Mouse (Mus musculus) regulatory T cell (primary cell): ENCODE data around the gene Abhd6.

Experiments used
- in situ Hi-C: fragments of 300-600 bp; cut with MboI, MseI; formaldehyde crosslinking; loops from one replicate; pipeline ENCODE4 v1.15.1; 2025; ENCODE audit warnings: high pct_unique_total_duplicates

The Abhd6 gene

DNA sequence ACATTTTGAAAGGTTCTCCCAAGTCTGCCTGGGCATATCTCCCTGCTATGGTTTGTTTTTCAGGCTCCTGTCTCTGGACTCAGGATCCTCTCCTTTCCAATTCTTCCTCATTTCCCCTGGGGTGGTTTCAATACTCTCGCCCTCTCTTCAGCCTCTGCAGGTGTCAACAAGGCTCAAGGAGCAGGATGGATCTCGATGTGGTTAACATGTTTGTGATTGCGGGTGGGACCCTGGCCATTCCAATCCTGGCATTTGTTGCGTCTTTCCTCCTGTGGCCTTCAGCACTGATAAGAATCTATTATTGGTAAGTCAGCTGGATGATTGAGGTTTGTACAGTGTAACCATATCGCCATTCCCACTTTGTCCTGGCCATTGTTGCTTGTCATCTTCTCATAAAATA lies 25.4 kb downstream of the Abhd6 start:
- in situ Hi-C loops: no loop called here

DNA sequence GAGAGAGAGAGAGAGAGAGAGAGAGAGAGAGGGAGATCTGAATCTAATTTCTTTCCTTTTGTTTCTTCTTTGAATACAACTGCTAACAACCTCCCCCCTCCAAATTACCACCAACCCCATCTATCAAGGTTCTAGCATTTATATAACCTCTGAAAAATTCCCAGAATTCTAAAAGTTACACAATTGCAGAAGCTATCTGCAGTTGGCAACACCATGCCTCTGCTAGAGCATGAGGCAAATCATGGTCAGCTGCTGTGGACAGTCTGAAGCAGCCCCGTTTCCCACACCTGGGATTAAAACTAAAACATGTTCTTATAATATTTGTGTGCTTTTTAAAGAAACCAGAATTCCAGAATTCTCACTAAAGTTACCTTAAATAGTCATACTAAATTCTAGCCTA lies 27.1 kb downstream of the Abhd6 start:
- in situ Hi-C loops: no loop called here

DNA sequence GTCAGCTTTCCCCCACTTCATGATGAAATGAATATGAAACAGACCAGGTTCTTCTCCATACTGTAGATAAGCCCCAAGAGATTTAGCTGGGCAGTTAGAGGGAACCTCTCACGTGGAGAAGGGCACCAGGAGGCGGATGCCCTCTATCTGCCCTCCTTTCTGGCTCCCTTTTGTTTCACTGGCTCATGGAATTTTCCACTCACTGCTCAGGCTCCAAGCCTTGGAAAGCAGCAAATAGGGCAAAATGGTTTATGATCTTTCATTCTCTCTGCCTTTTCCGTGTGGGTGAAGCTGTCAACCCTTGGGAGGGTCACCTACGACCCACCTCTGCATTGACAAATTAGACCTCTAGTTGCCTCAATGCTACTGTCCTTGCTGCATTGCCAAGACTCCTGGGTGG lies 27.8 kb downstream of the Abhd6 start:
- in situ Hi-C loops: no loop called here

DNA sequence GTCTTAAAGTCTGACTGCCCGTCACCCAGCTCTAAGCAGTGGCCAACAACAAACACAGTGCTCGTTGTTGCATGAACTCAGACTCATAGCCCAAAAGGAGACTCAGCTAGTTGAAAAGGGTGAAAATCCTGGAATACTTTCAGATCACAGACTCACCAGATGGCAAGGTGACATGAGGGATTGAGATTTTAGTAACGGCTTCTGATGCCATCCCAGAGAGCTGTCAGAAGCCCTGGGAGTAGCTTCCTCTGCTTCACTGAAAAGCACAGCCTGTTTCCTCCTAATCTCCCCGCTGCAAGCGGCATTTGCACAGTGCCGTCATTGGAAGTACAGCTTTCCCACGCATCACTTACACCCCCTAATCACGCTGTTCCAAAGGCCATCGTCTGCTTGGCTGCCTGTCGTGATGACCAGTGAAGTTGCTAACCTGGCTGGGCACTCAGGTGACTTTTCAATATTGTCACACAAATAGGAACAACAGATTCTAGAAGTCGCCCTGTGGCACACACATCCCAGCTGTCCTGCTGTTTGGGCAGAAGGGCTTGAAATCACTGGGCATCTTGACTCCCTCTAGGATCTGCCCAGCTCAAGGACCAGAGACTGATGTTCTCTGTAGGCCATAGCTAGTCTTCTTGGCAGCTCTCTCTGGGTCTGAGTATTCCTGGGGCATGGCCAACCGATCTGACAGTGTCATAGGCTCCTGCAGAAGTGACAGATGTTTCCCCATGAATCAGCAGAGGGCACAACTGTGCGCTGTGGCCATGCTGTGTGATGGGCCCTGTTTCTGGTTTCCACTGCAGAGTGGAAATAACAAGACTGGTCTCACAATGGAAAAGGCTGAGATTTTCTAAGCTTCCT lies 29.6 kb downstream of the Abhd6 start:
- in situ Hi-C loops: no loop called here

DNA sequence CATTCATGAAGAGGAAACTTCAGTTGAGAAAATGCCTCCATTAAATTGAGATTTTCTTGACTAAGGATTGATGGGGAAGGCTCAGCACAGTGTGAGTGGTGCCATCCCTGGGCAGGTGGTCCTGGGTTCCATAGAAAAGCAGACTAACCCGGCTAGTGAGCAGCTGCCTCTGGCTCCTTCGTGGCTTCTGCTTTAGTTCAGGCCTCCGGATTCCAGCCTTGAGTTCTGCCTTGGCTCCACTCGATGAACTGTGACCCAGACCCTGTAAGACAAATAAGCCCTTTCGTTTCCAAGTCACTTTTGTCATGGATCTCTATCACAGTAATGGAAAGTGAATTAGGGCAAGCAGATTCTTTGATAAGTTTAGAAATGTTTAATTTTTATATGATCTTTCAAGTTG lies 31.9 kb downstream of the Abhd6 start:
- in situ Hi-C loops: no loop called here

DNA sequence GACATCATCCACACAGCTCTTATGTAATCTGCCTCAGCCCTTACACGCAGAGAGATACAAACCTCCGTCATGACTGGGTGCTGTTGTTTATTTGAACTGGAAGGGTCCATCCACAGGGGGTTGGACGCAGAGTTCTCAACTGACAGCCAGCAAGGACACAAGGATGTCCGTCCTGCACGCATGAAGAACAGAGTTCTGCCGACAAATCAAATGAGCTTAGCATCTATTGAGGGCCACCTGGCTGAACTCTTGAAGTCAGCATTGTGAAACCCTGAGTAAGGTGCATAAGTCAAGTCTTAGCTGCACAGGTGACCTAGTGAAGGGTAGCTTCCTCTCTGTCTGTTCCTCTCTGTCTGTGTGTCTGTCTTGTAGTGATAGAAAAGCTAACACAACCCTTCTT lies 33.2 kb downstream of the Abhd6 start:
- in situ Hi-C loops: no loop called here

DNA sequence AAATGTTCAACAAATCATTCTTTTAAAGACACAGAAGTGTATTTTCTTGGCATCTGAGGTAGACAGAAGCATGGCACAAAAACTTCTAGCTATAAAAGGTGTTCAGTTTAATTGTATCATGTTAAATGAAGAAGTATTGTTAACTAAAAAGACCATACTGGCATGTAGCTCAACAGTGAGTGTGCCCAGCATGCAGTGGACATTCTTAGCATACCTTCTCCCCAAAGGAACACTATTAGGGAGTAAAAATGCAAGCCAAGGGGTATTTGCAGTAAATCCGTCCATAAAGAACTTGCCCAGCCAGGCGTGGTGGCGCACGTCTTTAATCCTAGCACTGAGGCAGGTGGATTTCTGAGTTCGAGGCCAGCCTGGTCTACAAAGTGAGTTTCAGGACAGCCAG lies 33.7 kb downstream of the Abhd6 start:
- in situ Hi-C loops: no loop called here

DNA sequence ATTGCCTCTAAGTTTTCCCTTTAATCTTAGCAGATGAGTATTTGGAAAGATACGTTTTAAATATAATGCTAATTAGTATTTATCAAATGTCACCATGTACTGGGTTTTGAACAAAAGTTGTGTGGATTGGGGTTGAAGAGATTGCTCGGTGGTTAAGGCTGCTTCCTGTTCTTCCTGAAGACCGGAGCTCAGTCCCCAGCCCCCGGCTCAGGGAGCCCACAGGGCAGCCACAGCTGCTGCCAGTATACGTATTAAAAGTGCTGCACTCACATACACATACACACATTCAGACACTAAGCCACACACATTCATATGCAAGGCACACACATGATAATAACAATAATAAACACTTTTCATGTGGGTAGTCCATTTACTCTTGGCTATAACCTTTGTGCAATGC lies 35.4 kb downstream of the Abhd6 start:
- in situ Hi-C loops: no loop called here

DNA sequence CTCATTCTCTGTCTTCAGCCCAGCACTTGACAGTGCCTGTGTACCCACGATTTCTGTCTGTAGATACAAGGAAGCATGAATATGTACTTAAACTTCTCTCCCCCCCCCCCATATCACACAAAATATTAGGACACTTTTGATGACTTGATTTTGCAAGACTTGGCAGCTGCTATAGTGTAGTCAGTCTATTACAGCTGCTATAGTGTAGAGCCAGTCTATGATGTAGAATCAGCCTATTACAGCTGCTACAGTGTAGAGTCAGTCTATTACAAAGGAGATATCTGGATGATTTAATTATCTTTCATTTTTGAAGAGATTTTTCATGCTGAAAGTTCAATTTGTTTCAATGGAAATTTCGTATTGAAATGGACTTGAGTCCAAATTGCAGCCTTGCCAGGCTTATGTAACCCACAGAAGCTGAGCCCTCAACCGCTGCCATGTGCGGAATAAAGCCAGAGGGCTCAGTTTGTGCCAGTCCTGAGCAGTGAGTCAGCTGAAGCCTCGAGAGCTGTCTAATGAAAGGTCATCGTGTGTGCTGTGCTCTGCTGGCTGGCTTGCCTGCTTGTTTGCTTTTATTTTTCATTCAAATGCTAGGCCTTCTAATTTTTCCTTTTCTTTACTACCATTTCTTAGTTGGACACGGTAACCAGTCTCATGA lies 36.2 kb downstream of the Abhd6 start:
- in situ Hi-C loops: no loop called here

DNA sequence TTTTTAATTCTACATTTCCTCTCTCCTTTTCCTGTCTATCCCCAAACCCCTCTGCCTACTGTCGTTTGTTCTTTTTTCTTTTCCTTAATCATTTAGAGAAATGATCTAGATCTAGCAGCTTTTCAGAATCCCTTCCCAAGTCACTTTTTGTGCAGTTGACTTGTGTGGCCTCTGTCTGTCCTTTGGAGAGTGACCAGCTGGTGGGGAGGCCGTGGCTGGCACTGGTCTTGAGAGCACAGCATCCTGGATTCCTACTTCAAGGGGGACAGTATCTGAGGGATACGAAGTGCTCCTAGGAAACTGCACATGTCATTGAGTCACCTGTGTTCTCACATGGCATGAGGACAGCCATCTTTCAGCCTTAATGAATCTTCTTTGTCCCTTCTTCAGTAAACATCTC lies 37.5 kb downstream of the Abhd6 start:
- in situ Hi-C loops: loop anchor here (5.0 kb wide), 1 partner anchor 37 kb away; no protein-coding TSS in a partner anchor

DNA sequence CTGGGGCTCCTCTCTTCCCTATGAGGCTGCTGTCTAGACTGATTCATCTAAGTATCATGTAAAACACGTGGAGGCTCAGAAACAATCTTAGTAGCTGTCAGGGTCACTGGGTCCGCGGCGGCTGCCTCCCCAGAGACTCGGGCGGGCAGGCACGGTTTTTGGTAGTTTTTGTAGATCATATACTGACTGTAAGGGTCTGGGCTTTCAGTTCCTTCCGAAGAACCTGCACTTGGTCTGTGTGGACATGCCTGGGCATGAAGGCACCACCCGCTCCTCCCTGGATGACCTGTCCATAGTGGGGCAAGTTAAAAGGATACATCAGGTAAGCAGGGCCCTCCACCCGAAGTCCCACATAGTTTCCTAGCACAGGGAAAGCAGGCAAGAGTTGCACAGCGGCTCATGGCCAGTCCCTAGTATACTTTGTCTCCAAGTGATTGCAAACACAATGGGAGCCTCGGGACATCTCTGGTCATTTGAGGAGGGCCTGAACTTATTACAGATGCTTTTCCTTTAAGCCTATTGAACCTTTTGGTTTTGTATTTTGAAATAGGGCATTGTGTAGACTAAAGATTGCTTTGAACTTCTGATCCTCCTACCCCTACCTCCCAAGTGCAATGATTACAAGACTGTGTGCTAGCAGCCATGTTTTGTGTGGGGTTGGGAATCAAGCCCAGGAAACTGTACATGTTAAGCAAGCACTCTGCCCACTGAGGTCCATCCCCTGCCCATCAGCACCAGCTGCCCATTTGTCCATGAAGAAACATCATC lies 38.4 kb downstream of the Abhd6 start:
- in situ Hi-C loops: loop anchor here (5.0 kb wide), 1 partner anchor 36 kb away; no protein-coding TSS in a partner anchor

DNA sequence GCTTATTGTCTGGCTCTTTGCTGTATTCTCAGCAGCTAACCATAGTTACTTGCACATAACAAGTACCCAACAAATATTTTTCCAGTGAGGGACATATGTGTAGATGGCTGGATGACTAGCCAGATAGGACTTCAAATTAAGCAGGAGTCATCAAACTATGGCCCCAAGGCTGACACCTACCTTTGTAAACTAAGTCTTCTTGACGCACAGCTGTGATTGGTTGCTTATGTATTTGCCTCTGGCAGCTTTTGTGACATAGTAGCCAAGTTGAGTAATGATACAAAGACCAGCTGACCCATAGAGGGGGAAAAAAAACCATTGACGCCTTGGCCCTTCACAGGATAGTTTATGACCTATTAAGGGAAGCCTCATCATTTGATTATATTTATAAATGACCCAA lies 39.4 kb downstream of the Abhd6 start:
- in situ Hi-C loops: loop anchor here (5.0 kb wide), 1 partner anchor 35 kb away; no protein-coding TSS in a partner anchor

DNA sequence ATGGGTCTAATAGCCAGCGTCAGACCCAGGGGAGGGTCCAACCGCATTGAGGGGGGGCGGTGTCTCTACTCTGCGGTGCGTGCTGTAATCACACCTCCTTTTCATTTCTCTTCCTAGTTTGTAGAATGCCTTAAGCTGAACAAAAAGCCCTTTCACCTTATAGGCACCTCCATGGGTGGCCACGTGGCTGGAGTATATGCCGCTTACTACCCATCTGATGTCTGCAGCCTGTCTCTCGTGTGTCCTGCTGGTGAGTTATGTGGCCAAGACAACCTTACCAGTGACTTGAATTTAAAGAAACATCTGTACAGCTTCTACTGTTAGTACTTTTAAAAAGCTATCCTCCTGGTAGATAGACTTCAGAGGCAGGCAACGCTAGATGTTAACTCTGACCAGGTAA lies 39.9 kb downstream of the Abhd6 start:
- in situ Hi-C loops: loop anchor here (5.0 kb wide), 1 partner anchor 35 kb away; no protein-coding TSS in a partner anchor

DNA sequence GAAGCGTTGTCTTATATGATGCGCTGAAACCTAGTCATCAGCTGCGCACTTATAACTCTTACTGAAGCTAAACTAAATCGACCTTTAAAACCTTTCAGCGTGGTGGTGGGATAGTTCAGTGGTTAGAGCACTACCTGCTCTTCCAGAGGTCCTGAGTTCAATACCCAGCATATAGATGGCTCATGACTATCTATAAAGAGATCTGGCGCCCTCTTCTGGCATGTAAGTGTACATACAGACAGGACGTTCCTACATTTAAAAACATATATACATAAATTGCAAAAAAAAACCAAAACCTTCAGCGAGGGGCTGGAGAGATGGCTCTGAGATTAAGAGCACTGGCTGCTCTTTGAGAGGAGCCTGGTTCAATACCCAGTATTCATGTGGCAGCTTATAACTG lies 41.6 kb downstream of the Abhd6 start:
- in situ Hi-C loops: loop anchor here (5.0 kb wide), 1 partner anchor 33 kb away; no protein-coding TSS in a partner anchor

DNA sequence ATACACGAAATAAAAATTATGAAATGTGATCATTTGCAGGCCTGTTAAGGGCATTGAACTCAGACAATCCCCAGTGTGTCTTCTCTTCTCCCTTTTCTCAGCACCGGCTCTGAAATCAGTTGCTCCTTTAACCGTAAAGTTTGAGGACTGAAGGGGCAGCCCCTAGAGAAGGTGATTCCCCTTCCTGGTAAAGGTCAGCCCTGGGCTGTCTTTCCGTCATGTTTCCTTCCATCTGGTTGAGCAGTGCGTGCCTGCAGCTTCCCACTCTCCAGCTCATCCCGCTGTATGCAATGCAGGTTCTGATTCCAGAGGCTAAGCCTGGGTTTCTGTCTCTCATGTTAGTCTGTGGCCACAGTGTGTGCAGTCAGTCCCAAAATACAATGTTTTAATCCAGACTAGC lies 42.1 kb downstream of the Abhd6 start:
- in situ Hi-C loops: loop anchor here (5.0 kb wide), 2 partner anchors 33 to 82 kb away; no protein-coding TSS in a partner anchor

DNA sequence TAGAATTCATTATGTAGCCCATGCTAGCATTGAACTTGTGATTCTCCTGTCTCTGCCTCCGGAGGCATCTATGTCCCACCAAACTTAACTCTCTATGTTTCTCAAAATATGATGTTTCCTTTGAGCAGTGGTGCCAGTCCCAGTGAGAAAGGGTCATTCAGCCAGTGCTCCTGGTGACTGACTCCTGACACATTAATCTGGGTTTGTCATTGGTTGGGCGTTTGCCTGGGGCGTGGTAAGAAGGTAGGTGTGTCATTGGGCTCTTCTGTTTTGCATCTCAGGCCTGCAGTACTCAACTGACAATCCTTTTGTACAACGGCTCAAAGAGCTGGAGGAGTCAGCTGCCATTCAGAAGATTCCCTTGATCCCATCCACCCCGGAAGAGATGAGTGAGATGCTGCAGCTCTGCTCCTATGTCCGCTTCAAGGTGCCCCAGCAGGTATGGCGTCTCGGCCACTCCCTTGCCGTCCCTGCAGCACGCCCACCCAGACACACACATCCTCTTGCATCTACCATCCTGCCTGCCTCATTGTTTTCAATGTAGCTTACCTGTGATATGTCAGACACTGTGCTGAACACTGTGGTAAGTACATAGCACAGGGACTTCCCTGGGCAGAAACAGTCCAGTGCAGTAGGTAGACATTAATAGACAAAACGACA lies 42.6 kb downstream of the Abhd6 start:
- in situ Hi-C loops: loop anchor here (5.0 kb wide), 1 partner anchor 83 kb away; no protein-coding TSS in a partner anchor

DNA sequence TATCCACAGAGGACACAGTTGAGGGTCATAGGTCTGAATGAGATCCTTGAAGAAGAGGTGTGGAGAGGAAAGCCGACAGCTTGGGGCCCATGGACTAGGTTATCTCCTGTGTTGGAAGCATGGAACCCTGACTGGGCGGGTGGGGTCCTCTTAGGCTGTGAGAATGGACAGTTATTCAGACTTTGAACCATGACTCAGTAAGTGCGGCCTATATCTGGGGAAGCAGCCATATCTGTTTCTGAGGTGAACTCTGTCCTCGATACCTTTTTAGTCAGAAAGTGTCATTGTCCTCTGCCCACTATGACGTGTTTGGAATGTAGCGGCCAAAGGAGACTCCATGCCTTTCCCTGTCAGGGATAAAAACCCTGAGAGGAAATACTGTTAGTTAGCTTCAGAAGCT lies 44.1 kb downstream of the Abhd6 start:
- in situ Hi-C loops: loop anchor here (5.0 kb wide), 1 partner anchor 85 kb away; no protein-coding TSS in a partner anchor

DNA sequence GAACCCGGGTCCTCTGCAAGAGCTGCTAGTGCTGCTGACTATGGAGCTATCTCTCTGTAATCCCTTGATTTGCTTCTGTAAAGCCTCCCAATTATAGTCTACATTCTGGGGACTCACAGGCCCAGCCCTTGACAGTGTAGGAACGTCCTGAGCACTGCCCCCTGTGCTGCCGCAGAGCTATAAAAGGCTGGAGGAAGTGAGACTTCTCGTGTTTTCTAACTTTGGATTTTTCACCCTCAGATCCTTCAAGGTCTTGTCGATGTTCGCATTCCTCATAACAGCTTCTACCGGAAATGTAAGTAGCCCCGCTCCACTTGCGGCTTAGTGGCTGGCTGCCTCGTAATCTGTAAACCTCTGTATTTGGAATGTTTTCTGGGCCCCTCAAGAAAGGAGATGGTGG lies 46.6 kb downstream of the Abhd6 start:
- in situ Hi-C loops: loop anchor here (5.0 kb wide), 1 partner anchor 87 kb away; no protein-coding TSS in a partner anchor

DNA sequence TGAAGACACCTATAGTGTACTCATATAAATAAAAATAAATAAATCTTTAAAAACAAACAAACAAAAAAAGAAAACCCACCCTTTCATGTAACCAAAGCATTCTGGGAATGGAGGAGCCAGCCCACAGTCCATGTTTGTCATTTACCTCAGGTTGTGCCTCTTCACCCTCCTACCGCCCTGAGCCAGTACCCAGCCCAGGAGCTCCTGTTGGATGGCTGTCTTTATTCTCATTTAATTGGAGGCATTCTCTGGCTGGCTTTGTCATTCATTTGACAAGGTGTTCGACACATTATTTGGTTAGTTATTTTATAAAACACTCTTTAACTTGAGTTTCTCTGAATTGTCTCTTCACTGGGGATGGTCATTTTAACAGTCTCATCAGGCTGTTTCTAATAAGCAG lies 49.2 kb downstream of the Abhd6 start:
- in situ Hi-C loops: no loop called here

DNA sequence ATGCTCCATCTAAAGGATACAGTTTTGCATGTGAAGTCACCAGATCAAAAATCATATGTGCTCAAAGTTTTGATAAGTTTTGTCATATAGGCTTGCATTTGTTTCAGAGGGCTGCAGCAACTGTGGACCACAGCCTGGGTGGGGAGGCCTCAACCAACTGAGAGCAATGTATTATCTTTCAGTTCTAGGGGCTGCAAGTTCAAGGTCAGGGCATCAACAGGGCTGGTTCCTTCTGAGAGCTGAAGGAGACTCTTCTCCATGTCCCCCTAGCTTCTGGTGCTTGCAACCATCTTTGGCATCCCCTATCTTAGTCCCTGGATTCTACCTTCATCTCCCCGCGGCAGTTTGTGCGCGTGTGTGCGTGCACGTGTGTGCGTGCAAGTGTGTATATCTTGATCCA lies 50.0 kb downstream of the Abhd6 start:
- in situ Hi-C loops: no loop called here
